Mouse (Mus musculus): ENCODE data around the gene Prss53. TPM values are rescaled to one million over a fixed set of nuclear protein-coding genes. Genes with fewer than 3 reads are reported as not detected.

Gene Prss53
- 8.8 and 9.3 TPM in 2 replicates for polyA plus RNA-seq (2015; fragmentation: Nextera tagmentation; extraction: Ambion mirVana)

DNA sequence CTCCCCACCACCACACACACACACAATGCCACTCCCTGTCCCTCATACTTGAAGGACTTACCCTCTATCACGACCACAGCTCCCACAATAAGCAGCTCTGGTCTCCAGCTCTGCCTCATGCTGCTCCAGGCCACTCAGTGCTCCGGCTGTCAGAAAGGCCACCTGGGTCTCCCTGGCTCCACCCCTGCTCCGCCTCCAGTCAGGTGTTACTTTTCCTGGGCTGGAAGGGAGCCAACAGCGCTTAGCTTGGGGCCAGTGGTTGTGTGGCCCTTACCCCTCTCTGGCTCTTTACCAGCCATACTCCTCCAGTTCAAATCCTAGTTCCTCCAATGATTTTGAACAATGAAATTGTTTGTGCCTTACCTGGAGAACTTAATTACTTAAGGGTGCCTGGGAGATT is at the start of gene Prss53:
Gene Prss53, minus strand, starts transcription at position 173 of the 400 bp plus-strand sequence.
- no peak for ATAC-seq (replicated peaks; ENCODE audit: low FRiP score, low read depth)

GRCm38 (mm10) chr7:127936216-127936884 is 45.6 kb upstream of the Prss53 start:
- H3K4me1 ChIP-seq (replicated peaks; ENCODE audit: insufficient read depth, low read length): peaks cover 23% of the 10 kb centered on the region
- H3K4me2 ChIP-seq (ENCODE audit: low read length): peak overlapping the region; percentile 97
- no peak for DNase-seq (ENCODE audit: low spot score)
- peak overlapping the region; percentile 69 for H3K4me3 ChIP-seq (replicated peaks; ENCODE audit: low read depth, low read length)
- WGBS: 58% methylated on average over 18 of the region's 18 CpGs
- peak overlapping the region; percentile 77; the same call in 1 of the 2 replicates for H3K9ac ChIP-seq (ENCODE audit: low read depth, low read length)
- no peaks in the 10 kb centered on the region for H3K36me3 ChIP-seq (ENCODE audit: insufficient read depth, low read length)
- H3K27ac ChIP-seq: no peak overlapping the region
- TF ChIP-seq CTCF (IDR thresholded peaks at IDR 0.05; ENCODE audit: low read depth): no peak
- H3K9me3 ChIP-seq (replicated peaks; ENCODE audit: low read length): no peaks in the 10 kb centered on the region
- ATAC-seq (replicated peaks; ENCODE audit: low FRiP score, low read depth): no peak
- no peaks in the 10 kb centered on the region for H3K27me3 ChIP-seq (ENCODE audit: insufficient read depth, low read length)

More for the DNA sequence above, at the start of gene Prss53:
- H3K27me3 ChIP-seq (ENCODE audit: insufficient read depth, low read length): no peaks in the 10 kb centered on the region
- peak; percentile 39 for DNase-seq (ENCODE audit: low spot score)
- 31% methylated on average over 4 of the region's 4 CpGs for WGBS
- H3K4me3 ChIP-seq (replicated peaks; ENCODE audit: low read depth, low read length): no peak within 1 kb of the TSS
- H3K36me3 ChIP-seq (ENCODE audit: insufficient read depth, low read length): peaks cover 26% of the 10 kb centered on the region
- H3K4me2 ChIP-seq (ENCODE audit: low read length): no peak within 1 kb of the TSS
- no peak for TF ChIP-seq CTCF (IDR thresholded peaks at IDR 0.05; ENCODE audit: low read depth)
- peaks cover 11% of the 10 kb centered on the region; the same call in 1 of the 2 replicates for H3K4me1 ChIP-seq (replicated peaks; ENCODE audit: insufficient read depth, low read length)
- no peak within 1 kb of the TSS for H3K9ac ChIP-seq (ENCODE audit: low read depth, low read length)
- H3K27ac ChIP-seq: 0 out of 2 replicates have a peak within 1 kb of the TSS, but pooled peaks have one; percentile 19
- H3K9me3 ChIP-seq (replicated peaks; ENCODE audit: low read length): no peaks in the 10 kb centered on the region

DNA sequence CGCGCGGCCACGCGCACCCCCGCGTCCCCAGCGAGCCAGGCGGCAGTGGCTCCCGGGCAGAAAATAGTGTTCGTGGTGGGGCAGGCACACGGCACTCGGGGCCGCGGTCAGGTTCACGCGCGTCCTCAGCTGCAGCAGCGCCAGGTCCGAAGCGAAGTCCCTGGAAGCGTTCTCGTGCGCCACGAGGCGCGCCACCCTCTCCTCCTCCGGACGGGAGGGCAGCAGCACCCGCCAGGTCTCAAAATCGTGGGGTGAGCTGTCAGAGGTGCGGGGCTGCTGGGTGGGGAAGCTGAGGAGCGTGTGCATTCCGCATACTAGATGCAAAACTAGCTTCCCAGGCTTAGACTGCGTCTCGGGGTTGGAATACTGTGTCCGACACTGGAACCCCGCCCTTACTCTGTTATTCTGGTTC is 45.0 kb upstream of the Prss53 start:
- H3K4me1 ChIP-seq (replicated peaks; ENCODE audit: insufficient read depth, low read length): peaks cover 27% of the 10 kb centered on the region
- no peak for DNase-seq (ENCODE audit: low spot score)
- ATAC-seq (replicated peaks; ENCODE audit: low FRiP score, low read depth): peak; percentile 37
- H3K27ac ChIP-seq: peak overlapping the region; percentile 36; the same call in 1 of the 2 replicates
- peak overlapping the region; percentile 77 for H3K9ac ChIP-seq (ENCODE audit: low read depth, low read length)
- peak overlapping the region; percentile 69 for H3K4me3 ChIP-seq (replicated peaks; ENCODE audit: low read depth, low read length)
- H3K36me3 ChIP-seq (ENCODE audit: insufficient read depth, low read length): no peaks in the 10 kb centered on the region
- no peak for TF ChIP-seq CTCF (IDR thresholded peaks at IDR 0.05; ENCODE audit: low read depth)
- H3K4me2 ChIP-seq (ENCODE audit: low read length): peak overlapping the region; percentile 97
- H3K27me3 ChIP-seq (ENCODE audit: insufficient read depth, low read length): no peaks in the 10 kb centered on the region
- under 1% methylated on average over 38 of the region's 38 CpGs for WGBS
- no peaks in the 10 kb centered on the region for H3K9me3 ChIP-seq (replicated peaks; ENCODE audit: low read length)

- H3K27ac ChIP-seq: peak overlapping the region; percentile 37; the same call in 1 of the 2 replicates
- WGBS: 5% methylated on average over 30 of the region's 32 CpGs
These were observed 44.4 kb upstream of the Prss53 start for GRCm38 (mm10) chr7:127935028-127935722.

GRCm38 (mm10) chr7:127934075-127934474 is 43.3 kb upstream of the Prss53 start:
- no peak for ATAC-seq (replicated peaks; ENCODE audit: low FRiP score, low read depth)

More at GRCm38 (mm10) chr7:127935028-127935722, 44.4 kb upstream of the Prss53 start:
- ATAC-seq (replicated peaks; ENCODE audit: low FRiP score, low read depth) (peak; percentile 88), DNase-seq (ENCODE audit: low spot score) (peak; percentile 98)
- H3K4me1 ChIP-seq (replicated peaks; ENCODE audit: insufficient read depth, low read length): peaks cover 27% of the 10 kb centered on the region
- H3K9ac ChIP-seq (ENCODE audit: low read depth, low read length): peak overlapping the region; percentile 77
- peak overlapping the region; percentile 97 for H3K4me2 ChIP-seq (ENCODE audit: low read length)
- H3K4me3 ChIP-seq (replicated peaks; ENCODE audit: low read depth, low read length): peak overlapping the region; percentile 69
- H3K9me3 ChIP-seq (replicated peaks; ENCODE audit: low read length): no peaks in the 10 kb centered on the region
- H3K27me3 ChIP-seq (ENCODE audit: insufficient read depth, low read length): no peaks in the 10 kb centered on the region
- no peaks in the 10 kb centered on the region for H3K36me3 ChIP-seq (ENCODE audit: insufficient read depth, low read length)
- TF ChIP-seq CTCF (IDR thresholded peaks at IDR 0.05; ENCODE audit: low read depth): peak; percentile 99

DNA sequence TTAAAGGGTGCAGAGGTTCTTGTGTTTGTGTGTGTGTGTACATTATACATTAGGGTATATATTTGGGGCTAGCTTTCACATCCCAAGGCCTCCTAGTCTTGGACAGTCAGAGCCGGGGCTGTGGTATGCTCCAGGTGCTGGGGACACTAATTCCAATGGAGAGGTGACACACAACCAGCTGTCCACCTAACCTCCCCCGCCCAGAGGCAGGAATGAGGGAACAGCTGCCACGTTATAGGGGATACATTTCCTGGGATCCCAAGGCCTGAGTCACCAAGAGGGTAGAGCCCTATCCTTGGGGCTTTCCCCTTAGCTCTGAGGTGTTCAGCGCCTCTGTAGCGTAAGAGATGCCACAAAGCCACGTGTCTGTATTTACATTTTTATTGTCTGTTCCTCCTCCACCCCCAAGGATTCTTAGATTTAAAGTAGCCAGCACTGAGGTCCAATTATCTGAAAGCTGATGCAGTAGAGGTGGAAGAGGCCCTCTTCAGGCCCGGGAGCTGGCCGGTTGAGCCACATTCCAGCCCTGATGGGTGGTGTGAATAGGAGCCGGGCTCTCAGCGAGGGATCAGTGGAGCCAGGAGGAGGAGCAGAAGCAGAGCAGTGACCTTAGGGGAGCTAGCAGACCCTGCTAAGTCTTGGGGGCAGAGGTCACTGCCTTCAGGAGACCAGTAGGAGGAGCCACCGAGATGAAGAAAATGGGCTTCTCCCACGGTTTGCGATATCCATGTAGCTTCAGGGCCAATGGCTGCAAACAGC is 41.7 kb upstream of the Prss53 start:
- no peaks in the 10 kb centered on the region for H3K9me3 ChIP-seq (replicated peaks; ENCODE audit: low read length)
- peak; percentile 25; the same call in 1 of the 2 replicates for TF ChIP-seq CTCF (IDR thresholded peaks at IDR 0.05; ENCODE audit: low read depth)
- H3K9ac ChIP-seq (ENCODE audit: low read depth, low read length): no peak overlapping the region
- ATAC-seq (replicated peaks; ENCODE audit: low FRiP score, low read depth) (no peak; the same call in 1 of the 2 replicates), DNase-seq (ENCODE audit: low spot score) (peak; percentile 52)
- H3K36me3 ChIP-seq (ENCODE audit: insufficient read depth, low read length): no peaks in the 10 kb centered on the region
- peak overlapping the region; percentile 85 for H3K27ac ChIP-seq
- H3K27me3 ChIP-seq (ENCODE audit: insufficient read depth, low read length): no peaks in the 10 kb centered on the region
- H3K4me2 ChIP-seq (ENCODE audit: low read length): 0 out of 2 replicates have a peak overlapping the region, but pooled peaks have one; percentile 8
- H3K4me1 ChIP-seq (replicated peaks; ENCODE audit: insufficient read depth, low read length): peaks cover 31% of the 10 kb centered on the region
- WGBS: 19% methylated on average over 13 of the region's 13 CpGs
- H3K4me3 ChIP-seq (replicated peaks; ENCODE audit: low read depth, low read length): no peak overlapping the region

More at GRCm38 (mm10) chr7:127934075-127934474, 43.3 kb upstream of the Prss53 start:
- no peak for TF ChIP-seq CTCF (IDR thresholded peaks at IDR 0.05; ENCODE audit: low read depth)
- 76% methylated on average over 5 of the region's 5 CpGs for WGBS
- Histone ChIP-seq H3K36me3 (ENCODE audit: insufficient read depth, low read length) (no peaks in the 10 kb centered on the region), H3K27me3 (ENCODE audit: insufficient read depth, low read length) (no peaks in the 10 kb centered on the region), H3K4me1 (replicated peaks; ENCODE audit: insufficient read depth, low read length) (peaks cover 27% of the 10 kb centered on the region), H3K4me3 (replicated peaks; ENCODE audit: low read depth, low read length) (no peak overlapping the region), H3K9me3 (replicated peaks; ENCODE audit: low read length) (no peaks in the 10 kb centered on the region), H3K27ac (no peak overlapping the region), H3K9ac (ENCODE audit: low read depth, low read length) (no peak overlapping the region), H3K4me2 (ENCODE audit: low read length) (no peak overlapping the region)
- no peak for DNase-seq (ENCODE audit: low spot score)
